Mouse (Mus musculus): ENCODE results near the gene Cysrt1. TPM values are rescaled to one million over a fixed set of nuclear protein-coding genes. Genes with fewer than 3 reads are reported as not detected.

Gene Cysrt1
- polyA plus RNA-seq, 1 experiment, result not detected

GRCm38 (mm10) chr2:25238106-25238505 lies 4.1 kb downstream of the Cysrt1 start:
- Histone ChIP-seq H3K27ac (ENCODE audit: insufficient read depth, low read depth, low read length) (no peak overlapping the region), H3K4me3 (ENCODE audit: insufficient read depth, low read length) (no peak overlapping the region), H3K4me1 (ENCODE audit: control insufficient read depth, insufficient read depth, low read length) (peaks cover 13% of the 10 kb centered on the region; the same call in 1 of the 2 replicates)
- TF ChIP-seq POLR2A (IDR thresholded peaks at IDR 0.05; ENCODE audit: borderline replicate concordance, low read depth, low read length) (no peak), CTCF (IDR thresholded peaks at IDR 0.05; ENCODE audit: low read depth, low read length) (no peak)

DNA sequence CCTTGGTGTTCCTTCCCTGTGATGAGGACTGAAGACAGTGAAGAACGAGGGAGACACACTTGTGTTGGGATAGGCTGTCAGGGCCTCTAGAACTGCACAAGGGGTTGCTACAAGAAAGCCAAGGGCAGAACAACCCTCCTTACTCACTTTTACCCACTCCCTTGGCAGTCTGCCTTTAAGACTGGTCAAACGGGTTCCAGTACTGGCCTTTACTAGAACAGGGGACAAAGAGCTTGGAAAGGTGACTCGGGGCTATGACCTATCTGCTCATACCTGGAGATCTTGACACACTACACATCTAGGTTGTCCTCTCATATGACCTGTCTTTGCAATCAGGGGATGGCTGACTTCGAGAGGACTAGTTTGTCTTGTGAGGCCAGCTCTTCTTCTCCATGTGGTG lies 4.7 kb downstream of the Cysrt1 start:
- Histone ChIP-seq H3K4me1 (ENCODE audit: control insufficient read depth, insufficient read depth, low read length) (peaks cover 13% of the 10 kb centered on the region; the same call in 1 of the 2 replicates), H3K27ac (ENCODE audit: insufficient read depth, low read depth, low read length) (no peak overlapping the region), H3K4me3 (ENCODE audit: insufficient read depth, low read length) (no peak overlapping the region)
- TF ChIP-seq POLR2A (IDR thresholded peaks at IDR 0.05; ENCODE audit: borderline replicate concordance, low read depth, low read length) (no peak), CTCF (IDR thresholded peaks at IDR 0.05; ENCODE audit: low read depth, low read length) (no peak)

GRCm38 (mm10) chr2:25236614-25237013 lies 5.6 kb downstream of the Cysrt1 start, which contains the start of gene Rnf224:
Rnf224 (minus strand) TSS chr2:25236787.
- H3K27ac ChIP-seq (ENCODE audit: insufficient read depth, low read depth, low read length), result no peak within 1 kb of the TSS
- H3K4me1 ChIP-seq (ENCODE audit: control insufficient read depth, insufficient read depth, low read length), result peaks cover 13% of the 10 kb centered on the region; the same call in 1 of the 2 replicates
- no peak within 1 kb of the TSS for H3K4me3 ChIP-seq (ENCODE audit: insufficient read depth, low read length)
- TF ChIP-seq POLR2A (IDR thresholded peaks at IDR 0.05; ENCODE audit: borderline replicate concordance, low read depth, low read length) (no peak), CTCF (IDR thresholded peaks at IDR 0.05; ENCODE audit: low read depth, low read length) (no peak)

GRCm38 (mm10) chr2:25234551-25235220 lies 7.6 kb downstream of the Cysrt1 start:
- Histone ChIP-seq H3K4me1 (ENCODE audit: control insufficient read depth, insufficient read depth, low read length) (no peaks in the 10 kb centered on the region), H3K27ac (ENCODE audit: insufficient read depth, low read depth, low read length) (no peak overlapping the region), H3K4me3 (ENCODE audit: insufficient read depth, low read length) (no peak overlapping the region)
- TF ChIP-seq POLR2A (IDR thresholded peaks at IDR 0.05; ENCODE audit: borderline replicate concordance, low read depth, low read length), result no peak
- TF ChIP-seq CTCF (IDR thresholded peaks at IDR 0.05; ENCODE audit: low read depth, low read length), result no peak

GRCm38 (mm10) chr2:25234050-25234449 lies 8.2 kb downstream of the Cysrt1 start, which contains the start of gene Slc34a3:
Slc34a3 (minus strand) TSS chr2:25234364.
- TF ChIP-seq CTCF (IDR thresholded peaks at IDR 0.05; ENCODE audit: low read depth, low read length) (no peak), POLR2A (IDR thresholded peaks at IDR 0.05; ENCODE audit: borderline replicate concordance, low read depth, low read length) (no peak)
- Histone ChIP-seq H3K4me3 (ENCODE audit: insufficient read depth, low read length) (no peak within 1 kb of the TSS), H3K4me1 (ENCODE audit: control insufficient read depth, insufficient read depth, low read length) (no peaks in the 10 kb centered on the region), H3K27ac (ENCODE audit: insufficient read depth, low read depth, low read length) (no peak within 1 kb of the TSS)

DNA sequence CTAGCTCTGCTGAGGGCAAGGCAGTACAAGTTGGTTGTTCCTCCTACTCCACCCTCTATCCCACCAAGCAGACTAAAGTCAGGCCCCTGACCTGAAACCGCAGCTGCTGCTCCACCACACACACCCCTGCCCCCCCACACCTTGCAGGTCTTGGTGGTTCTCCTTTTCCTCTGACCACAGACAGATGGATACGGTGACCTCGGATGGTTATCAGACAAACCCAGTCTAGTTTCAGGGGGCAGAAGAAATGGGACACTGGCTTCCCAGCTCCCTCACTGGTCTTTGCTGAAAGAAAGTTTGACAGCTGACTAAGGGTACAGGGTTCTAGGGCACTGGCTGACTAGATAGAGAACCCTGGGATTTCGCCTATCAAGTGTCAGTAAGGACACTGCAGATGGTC lies 8.8 kb downstream of the Cysrt1 start:
- Histone ChIP-seq H3K27ac (ENCODE audit: insufficient read depth, low read depth, low read length) (no peak overlapping the region), H3K4me3 (ENCODE audit: insufficient read depth, low read length) (no peak overlapping the region), H3K4me1 (ENCODE audit: control insufficient read depth, insufficient read depth, low read length) (peaks cover 3% of the 10 kb centered on the region)
- no peak for TF ChIP-seq POLR2A (IDR thresholded peaks at IDR 0.05; ENCODE audit: borderline replicate concordance, low read depth, low read length)
- TF ChIP-seq CTCF (IDR thresholded peaks at IDR 0.05; ENCODE audit: low read depth, low read length), result no peak

GRCm38 (mm10) chr2:25231038-25231437 lies 11.2 kb downstream of the Cysrt1 start:
- H3K4me3 ChIP-seq (ENCODE audit: insufficient read depth, low read length), result no peak overlapping the region
- H3K4me1 ChIP-seq (ENCODE audit: control insufficient read depth, insufficient read depth, low read length), result peaks cover 3% of the 10 kb centered on the region
- no peak overlapping the region for H3K27ac ChIP-seq (ENCODE audit: insufficient read depth, low read depth, low read length)
- TF ChIP-seq CTCF (IDR thresholded peaks at IDR 0.05; ENCODE audit: low read depth, low read length), result no peak
- no peak for TF ChIP-seq POLR2A (IDR thresholded peaks at IDR 0.05; ENCODE audit: borderline replicate concordance, low read depth, low read length)

DNA sequence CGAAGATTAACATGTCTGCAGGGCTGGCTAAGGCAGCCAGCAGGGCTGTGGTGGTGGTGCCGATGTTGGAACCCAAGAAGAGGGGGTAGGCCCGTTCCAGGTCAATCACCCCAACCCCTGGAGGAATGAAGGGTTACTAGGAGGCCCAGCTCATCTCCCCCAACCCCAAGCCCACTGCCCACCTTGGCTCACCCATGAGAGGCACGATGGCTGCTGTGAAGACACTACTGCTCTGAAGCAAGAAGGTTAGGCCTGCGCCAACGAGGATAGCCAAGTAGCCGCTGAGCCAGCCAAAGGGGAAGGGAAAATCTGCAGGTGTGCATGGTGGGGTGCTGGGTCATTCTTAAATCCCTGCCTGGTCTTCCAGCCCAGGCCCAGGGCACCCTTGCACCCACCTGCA lies 11.7 kb downstream of the Cysrt1 start:
- Histone ChIP-seq H3K27ac (ENCODE audit: insufficient read depth, low read depth, low read length) (no peak overlapping the region), H3K4me3 (ENCODE audit: insufficient read depth, low read length) (no peak overlapping the region), H3K4me1 (ENCODE audit: control insufficient read depth, insufficient read depth, low read length) (peaks cover 7% of the 10 kb centered on the region)
- TF ChIP-seq CTCF (IDR thresholded peaks at IDR 0.05; ENCODE audit: low read depth, low read length) (no peak), POLR2A (IDR thresholded peaks at IDR 0.05; ENCODE audit: borderline replicate concordance, low read depth, low read length) (no peak)

GRCm38 (mm10) chr2:25229582-25229981 lies 12.7 kb downstream of the Cysrt1 start:
- Histone ChIP-seq H3K27ac (ENCODE audit: insufficient read depth, low read depth, low read length) (no peak overlapping the region), H3K4me3 (ENCODE audit: insufficient read depth, low read length) (no peak overlapping the region), H3K4me1 (ENCODE audit: control insufficient read depth, insufficient read depth, low read length) (peaks cover 9% of the 10 kb centered on the region)
- TF ChIP-seq CTCF (IDR thresholded peaks at IDR 0.05; ENCODE audit: low read depth, low read length) (no peak), POLR2A (IDR thresholded peaks at IDR 0.05; ENCODE audit: borderline replicate concordance, low read depth, low read length) (no peak)

- Histone ChIP-seq H3K4me3 (ENCODE audit: insufficient read depth, low read length) (no peak overlapping the region), H3K27ac (ENCODE audit: insufficient read depth, low read depth, low read length) (no peak overlapping the region), H3K4me1 (ENCODE audit: control insufficient read depth, insufficient read depth, low read length) (peaks cover 9% of the 10 kb centered on the region)
- TF ChIP-seq POLR2A (IDR thresholded peaks at IDR 0.05; ENCODE audit: borderline replicate concordance, low read depth, low read length) (no peak), CTCF (IDR thresholded peaks at IDR 0.05; ENCODE audit: low read depth, low read length) (no peak)
Observed at GRCm38 (mm10) chr2:25228995-25229530, 13.2 kb downstream of the Cysrt1 start.
